Mouse (Mus musculus): Measurements from ENCODE around the gene Kcnj3.

- TF ChIP-seq GATA1 (IDR thresholded peaks at IDR 0.05; ENCODE audit: borderline replicate concordance, low read length) (no peak), FLI1 (IDR thresholded peaks at IDR 0.05; ENCODE audit: low read length) (no peak)
These were observed 8.1 kb upstream of the Kcnj3 start for GRCm38 (mm10) chr2:55427633-55428032.
